Mouse (Mus musculus): ENCODE data around the gene Uimc1.

Uimc1 gene

GRCm38 (mm10) chr13:55040016-55040415, 60.1 kb downstream of the Uimc1 start:
- DNase-seq (ENCODE audit: low read depth), result no peak

GRCm38 (mm10) chr13:55024215-55024614, 75.9 kb downstream of the Uimc1 start:
- DNase-seq (ENCODE audit: low read depth), result no peak

GRCm38 (mm10) chr13:55022715-55023114, 77.4 kb downstream of the Uimc1 start:
- DNase-seq (ENCODE audit: low read depth), result no peak

GRCm38 (mm10) chr13:55022256-55022655, 77.8 kb downstream of the Uimc1 start:
- no peak for DNase-seq (ENCODE audit: low read depth)

DNA sequence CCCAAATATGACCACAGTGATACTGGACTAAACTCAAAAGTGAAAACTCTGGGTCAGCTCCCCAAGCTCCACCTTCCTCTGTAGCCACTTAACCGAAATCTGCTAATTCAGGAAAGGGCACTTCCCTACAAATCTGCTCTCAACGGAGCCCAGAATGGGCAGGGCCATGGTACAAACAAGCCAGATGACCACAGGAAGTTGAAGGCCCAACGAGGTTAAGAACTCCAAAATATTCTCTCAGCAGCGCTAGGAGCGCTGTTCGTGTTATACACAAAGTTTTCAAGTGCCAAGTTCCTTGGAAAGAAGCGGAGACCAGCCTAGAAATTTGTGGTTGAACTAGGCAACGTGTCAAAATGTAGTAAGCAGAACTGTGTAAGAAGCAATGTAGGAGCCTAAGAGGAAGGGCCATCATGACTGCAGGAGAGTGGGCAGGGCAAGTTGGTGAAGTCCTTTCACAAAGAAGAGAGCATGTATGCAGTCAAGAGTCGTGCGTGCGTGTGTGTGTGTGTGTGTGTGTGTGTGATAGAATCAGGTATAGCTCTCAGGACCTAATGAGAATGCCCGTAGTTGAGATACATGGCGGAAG, 78.8 kb downstream of the Uimc1 start, which contains the start of gene Hk3:
Hk3 (minus strand) TSS at position 192 of the 586 bp plus-strand sequence.
- no peak for DNase-seq (ENCODE audit: low read depth)

GRCm38 (mm10) chr13:55020051-55020450, 80.0 kb downstream of the Uimc1 start:
- DNase-seq (ENCODE audit: low read depth), result no peak

DNA sequence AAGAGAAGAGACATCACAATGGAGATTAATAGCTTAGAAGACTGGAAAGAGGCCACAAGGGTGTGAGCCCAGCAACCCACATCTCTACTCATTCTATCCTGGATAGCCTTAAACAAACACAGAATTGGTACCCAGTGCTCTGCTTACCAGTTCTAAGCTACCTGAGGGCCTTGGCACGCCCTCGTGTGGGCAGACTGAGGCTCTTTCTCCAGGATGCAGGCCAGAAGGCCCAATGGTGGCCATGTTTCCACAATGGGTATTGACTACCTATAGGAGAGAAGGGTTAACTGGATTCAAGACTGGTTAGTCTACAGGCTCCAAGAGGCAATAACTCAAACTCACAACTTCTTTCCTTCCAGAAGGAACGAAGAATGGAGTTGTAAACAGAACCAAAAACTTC, 80.9 kb downstream of the Uimc1 start:
- no peak for DNase-seq (ENCODE audit: low read depth)

DNA sequence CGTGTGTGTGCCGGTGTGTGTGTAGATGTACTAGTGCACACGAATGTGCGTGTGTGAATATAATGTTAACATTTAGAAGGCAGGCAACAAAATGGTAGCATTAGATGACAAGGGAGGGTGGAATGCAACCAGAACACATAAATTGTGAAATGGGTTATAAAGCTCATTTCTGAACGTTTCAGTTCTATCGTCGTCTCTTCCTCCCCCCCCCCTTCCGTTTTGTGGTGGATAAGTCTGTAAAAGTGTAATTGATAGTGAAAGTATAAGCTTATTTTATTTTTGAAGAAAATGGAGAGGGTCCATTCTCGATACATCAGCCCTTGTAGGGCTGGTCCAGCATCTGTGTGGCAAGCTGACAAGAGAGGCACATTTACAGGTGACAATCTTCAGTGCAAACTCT, 81.4 kb downstream of the Uimc1 start:
- DNase-seq (ENCODE audit: low read depth), result no peak

DNA sequence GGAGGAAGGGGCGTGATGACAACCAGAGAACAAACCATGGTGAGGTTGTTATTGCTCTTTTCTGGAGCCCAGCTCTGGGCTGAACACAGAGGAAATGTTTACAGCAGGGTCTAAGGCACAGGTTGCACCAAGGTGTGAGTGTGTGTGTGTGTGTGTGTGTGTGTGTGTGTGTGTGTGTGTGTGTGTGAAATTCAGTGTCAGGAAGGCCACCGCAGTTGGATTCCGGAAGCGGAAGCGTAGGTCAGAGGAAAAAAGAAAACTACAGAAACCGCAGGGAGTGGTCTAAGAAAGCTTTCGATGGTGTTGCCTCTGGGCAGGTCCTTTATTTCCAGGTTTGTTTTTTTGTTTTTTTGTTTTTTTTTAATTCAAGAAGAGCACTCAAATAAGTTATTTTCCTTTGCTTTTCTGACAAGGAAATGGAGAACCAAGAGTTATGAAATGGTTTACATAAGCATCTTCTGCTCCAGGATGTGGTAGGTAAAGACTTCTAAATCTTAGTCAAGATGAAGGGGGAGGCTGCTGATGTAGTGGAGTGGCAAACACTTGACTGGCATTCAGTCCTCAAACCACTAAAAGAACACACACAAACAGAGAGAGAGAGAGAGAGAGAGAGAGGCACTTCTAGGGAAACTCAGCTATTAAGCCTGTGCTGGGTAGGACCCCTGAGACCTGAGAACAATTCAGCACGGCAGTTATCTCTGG, 82.1 kb downstream of the Uimc1 start:
- no peak for DNase-seq (ENCODE audit: low read depth)

GRCm38 (mm10) chr13:55017154-55017897, 82.8 kb downstream of the Uimc1 start:
- no peak for DNase-seq (ENCODE audit: low read depth)

DNA sequence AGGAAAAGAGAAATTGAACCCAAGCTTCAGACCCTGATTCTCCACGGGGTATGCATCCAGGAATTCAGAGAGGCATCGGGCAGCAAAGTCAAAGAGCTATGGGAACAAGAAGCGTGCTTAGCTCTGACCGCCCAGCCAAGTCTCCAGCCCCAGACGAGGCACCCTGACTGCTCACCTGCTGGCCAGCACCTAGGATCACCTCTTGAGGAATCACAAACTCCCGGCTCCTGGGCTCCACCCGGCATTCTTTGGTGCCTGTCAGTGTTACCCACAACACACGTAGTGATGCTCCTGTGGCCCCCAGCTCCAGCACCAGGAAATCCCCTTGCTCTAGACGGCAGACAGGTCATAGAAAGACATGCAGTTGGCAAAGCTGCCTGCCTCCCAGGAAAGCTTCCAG, 85.6 kb downstream of the Uimc1 start:
- no peak for DNase-seq (ENCODE audit: low read depth)

- DNase-seq (ENCODE audit: low read depth), result no peak
Measured at GRCm38 (mm10) chr13:55013702-55014344, 86.3 kb downstream of the Uimc1 start.

DNA sequence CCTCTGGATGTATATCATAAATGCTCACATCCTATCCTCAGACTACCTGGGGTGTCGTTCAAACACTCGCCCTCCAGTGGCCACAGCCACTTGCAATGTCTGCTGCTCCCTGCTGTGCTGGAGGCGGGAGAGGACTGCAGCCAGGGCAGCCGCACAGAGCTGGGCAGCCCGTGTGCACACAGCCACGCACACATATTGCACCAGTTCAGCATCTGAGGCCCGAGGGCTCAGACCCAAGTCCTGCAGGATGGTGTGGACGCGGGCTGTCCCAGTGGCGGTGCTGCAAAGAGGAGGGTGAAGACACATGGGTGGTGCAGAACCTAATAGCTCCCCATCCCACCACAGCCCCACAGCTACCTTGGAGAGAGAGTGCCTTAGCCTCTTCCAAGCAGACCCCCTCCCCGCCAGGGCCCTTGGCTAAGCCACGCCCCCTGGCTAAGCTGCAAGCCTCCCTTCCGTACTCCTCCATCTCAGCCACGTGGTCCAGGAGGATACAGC, 88.1 kb downstream of the Uimc1 start:
- DNase-seq (ENCODE audit: low read depth), result no peak

DNA sequence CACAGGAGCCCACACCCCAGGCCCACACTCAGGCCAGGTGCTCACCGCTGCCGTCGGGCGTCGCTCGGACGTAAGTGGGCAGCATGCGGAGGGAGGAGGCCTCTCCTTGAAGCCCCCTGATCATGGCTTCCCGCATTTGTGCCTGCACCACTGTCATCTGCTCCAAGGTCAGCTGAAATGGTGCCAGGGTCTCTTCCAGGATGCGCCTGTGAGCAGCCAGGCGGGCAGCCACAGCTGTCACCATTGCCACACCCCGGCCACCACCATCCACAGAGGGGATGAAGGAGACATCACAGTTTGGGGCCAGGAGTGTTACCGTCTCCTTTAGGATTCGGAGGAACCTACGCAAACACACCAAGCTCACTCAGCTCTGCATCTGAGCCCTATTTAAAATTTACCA, 89.0 kb downstream of the Uimc1 start:
- DNase-seq (ENCODE audit: low read depth), result no peak

- no peak for DNase-seq (ENCODE audit: low read depth)
Measured at GRCm38 (mm10) chr13:55008589-55008988, 91.5 kb downstream of the Uimc1 start.

GRCm38 (mm10) chr13:55006415-55006742, 93.7 kb downstream of the Uimc1 start:
- DNase-seq (ENCODE audit: low read depth), result no peak

DNA sequence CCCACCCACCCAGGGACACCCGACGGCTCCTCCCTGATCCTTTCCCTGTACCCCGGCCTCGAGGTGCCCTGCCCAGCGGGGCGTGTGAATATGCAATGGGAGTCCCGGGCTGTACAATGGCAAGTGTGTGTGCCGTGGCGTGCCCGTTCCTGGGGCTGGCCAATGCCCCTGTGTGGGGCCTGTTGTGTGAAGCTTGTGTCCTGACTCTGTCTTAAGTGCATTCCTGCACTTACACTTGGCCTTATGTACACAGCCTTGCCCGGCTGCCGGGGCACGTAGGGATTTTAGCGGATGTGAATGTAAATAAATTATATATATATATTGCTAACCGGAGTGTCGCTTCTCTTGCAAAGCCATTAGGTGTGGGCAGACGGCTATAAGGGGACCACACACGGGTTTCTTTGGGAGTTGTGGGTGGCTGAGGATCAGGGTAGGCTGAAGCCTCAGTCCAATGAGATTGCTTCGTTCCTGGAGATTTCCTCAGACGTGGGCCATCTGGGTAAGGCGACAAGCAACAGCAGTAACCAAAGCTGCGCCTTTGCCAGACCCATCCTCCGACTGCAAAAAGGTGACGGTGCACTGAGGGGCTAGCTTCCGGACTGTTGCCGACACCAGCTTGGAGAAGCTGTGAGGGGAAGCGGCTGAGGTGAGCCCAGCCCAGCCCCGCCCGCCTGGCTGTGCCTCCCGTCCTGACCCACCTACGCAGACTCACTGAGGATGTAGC, 94.2 kb downstream of the Uimc1 start:
- no peak for DNase-seq (ENCODE audit: low read depth)

GRCm38 (mm10) chr13:55004646-55005045, 95.5 kb downstream of the Uimc1 start:
- DNase-seq (ENCODE audit: low read depth), result no peak

DNA sequence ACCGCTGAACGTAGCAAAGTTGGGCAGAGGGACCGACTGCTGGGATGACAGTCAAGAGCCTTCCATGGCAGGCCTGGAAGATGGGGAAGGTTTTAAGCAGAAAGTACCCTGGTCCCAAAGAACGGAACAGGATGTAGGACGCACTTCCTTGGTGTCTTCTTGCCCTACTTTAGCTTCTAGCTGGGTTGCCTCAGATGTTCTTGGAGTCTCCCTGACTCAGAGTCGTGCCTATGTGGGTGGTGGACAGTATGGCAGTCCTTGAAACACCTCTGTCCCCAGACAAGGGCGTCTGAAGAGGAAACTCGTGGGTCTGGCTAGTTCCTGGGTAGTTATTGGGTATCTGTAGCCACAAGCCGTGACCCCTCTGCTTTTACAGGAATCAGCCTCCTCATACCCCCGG, 98.0 kb downstream of the Uimc1 start:
- DNase-seq (ENCODE audit: low read depth), result no peak

DNA sequence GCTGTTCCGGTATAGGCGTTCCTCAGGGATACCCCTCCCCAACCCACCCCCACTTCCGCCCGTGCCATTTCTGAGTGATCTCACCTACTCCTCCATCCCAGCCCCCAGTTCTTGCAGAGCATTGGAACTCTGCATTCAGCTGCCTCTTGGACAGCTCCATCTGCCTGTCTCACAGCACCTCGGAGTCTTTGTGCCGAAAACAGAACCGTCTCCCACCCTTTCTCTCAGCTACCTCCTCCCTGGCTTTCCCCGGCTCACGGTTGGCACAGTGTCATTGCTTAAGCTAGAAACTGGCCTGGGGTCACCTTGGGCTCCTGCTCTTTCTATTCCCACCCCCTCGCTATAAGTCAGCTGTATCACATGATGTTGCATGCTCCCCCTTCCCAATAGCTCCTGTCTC, 99.7 kb downstream of the Uimc1 start:
- DNase-seq (ENCODE audit: low read depth), result no peak

DNA sequence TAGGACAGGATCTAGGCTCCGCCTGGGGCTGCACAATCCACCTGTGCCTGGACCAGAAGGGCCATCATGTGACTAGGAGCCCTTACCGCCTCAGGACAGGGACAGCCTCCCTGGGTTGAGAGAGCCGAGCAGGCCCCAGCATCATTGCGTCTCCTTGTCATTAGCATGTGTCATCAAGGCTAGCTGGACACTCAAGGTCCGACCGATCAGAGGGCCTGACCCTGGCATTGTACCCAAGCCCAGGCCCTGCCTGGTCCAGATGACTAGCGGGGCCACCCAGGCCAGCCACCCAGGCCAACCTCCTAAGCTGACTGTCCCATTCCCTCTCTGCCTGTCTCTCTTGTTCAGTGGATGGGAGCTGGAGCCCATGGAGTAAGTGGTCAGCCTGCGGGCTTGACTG, 102.5 kb downstream of the Uimc1 start:
- no peak for DNase-seq (ENCODE audit: low read depth)

- DNase-seq (ENCODE audit: low read depth), result no peak
Measured at GRCm38 (mm10) chr13:54995161-54995560, 104.9 kb downstream of the Uimc1 start.
